Mouse (Mus musculus): ENCODE measurements at regions not wholly inside any gene's neighbourhood (a gene's known extent, or its start where the extent isn't known, plus 50 kb on each side); places are given as distances from the start of the nearest gene placed in this dataset.

DNA sequence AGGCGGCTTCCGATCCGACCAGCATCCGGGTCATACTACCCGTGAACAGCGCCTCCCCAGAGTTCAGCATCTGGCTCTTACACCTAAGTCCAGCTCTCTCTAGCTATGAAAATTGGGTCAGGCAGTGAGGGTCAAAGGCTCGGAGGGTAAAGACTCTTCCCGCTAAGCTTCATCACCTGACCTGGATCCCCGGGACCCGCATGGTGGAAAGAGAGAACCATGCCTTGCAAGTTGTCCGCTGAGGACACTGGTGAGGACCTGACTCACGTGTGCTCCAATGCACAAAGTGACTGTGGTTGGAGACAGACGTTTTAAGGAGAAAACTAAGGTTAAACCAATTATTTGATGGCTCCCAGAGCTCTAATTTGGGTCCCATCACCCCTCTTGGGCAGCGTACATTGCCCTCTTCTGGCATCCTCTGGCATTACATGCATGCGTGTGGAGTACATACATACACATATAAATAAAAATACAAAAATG lies 74.6 kb upstream of the Sall4 start:
- Histone ChIP-seq H3K4me3 (ENCODE audit: low read depth, low read length) (no peak overlapping the region), H3K4me1 (ENCODE audit: control insufficient read depth, insufficient read depth, low read length) (peaks cover 40% of the 10 kb centered on the region), H3K9me3 (ENCODE audit: control insufficient read depth, low read length) (no peaks in the 10 kb centered on the region), H3K4me2 (peak overlapping the region; percentile 32; the same call in 1 of the 2 replicates), H3K27me3 (ENCODE audit: control insufficient read depth, insufficient read depth, low read length) (no peaks in the 10 kb centered on the region), H3K36me3 (ENCODE audit: control insufficient read depth, insufficient read depth, low read length) (no peaks in the 10 kb centered on the region), H3K9ac (ENCODE audit: low read length) (no peak overlapping the region), H3K27ac (ENCODE audit: low read depth, low read length) (no peak overlapping the region)
- 5% methylated on average over 15 of the region's 15 CpGs for WGBS
- peak; percentile 96 for DNase-seq (ENCODE audit: low spot score, missing footprints)
- ATAC-seq (ENCODE audit: low FRiP score) = no peak

GRCm38 (mm10) chr2:168841713-168842045 lies 73.9 kb upstream of the Sall4 start:
- H3K4me3 ChIP-seq (ENCODE audit: low read depth, low read length) = no peak overlapping the region
- H3K36me3 ChIP-seq (ENCODE audit: control insufficient read depth, insufficient read depth, low read length) = no peaks in the 10 kb centered on the region
- no peaks in the 10 kb centered on the region for H3K9me3 ChIP-seq (ENCODE audit: control insufficient read depth, low read length)
- H3K4me2 ChIP-seq = peak overlapping the region; percentile 32
- WGBS = 1% methylated on average over 11 of the region's 11 CpGs
- ATAC-seq (ENCODE audit: low FRiP score) (no peak), DNase-seq (ENCODE audit: low spot score, missing footprints) (peak; percentile 91)
- peak overlapping the region; percentile 53; the same call in 1 of the 2 replicates for H3K9ac ChIP-seq (ENCODE audit: low read length)
- H3K27ac ChIP-seq (ENCODE audit: low read depth, low read length) = peak overlapping the region; percentile 89
- peaks cover 45% of the 10 kb centered on the region for H3K4me1 ChIP-seq (ENCODE audit: control insufficient read depth, insufficient read depth, low read length)
- no peaks in the 10 kb centered on the region for H3K27me3 ChIP-seq (ENCODE audit: control insufficient read depth, insufficient read depth, low read length)

GRCm38 (mm10) chr2:168840853-168841712 lies 73.3 kb upstream of the Sall4 start:
- H3K9ac ChIP-seq (ENCODE audit: low read length) = peak overlapping the region; percentile 53; the same call in 1 of the 2 replicates
- no peak overlapping the region for H3K4me3 ChIP-seq (ENCODE audit: low read depth, low read length)
- no peaks in the 10 kb centered on the region for H3K27me3 ChIP-seq (ENCODE audit: control insufficient read depth, insufficient read depth, low read length)
- peaks cover 45% of the 10 kb centered on the region for H3K4me1 ChIP-seq (ENCODE audit: control insufficient read depth, insufficient read depth, low read length)
- no peaks in the 10 kb centered on the region for H3K9me3 ChIP-seq (ENCODE audit: control insufficient read depth, low read length)
- DNase-seq (ENCODE audit: low spot score, missing footprints) (peak; percentile 92), ATAC-seq (ENCODE audit: low FRiP score) (no peak)
- WGBS = 2% methylated on average over 19 of the region's 19 CpGs
- peak overlapping the region; percentile 89 for H3K27ac ChIP-seq (ENCODE audit: low read depth, low read length)
- no peaks in the 10 kb centered on the region for H3K36me3 ChIP-seq (ENCODE audit: control insufficient read depth, insufficient read depth, low read length)
- H3K4me2 ChIP-seq = peak overlapping the region; percentile 32

DNA sequence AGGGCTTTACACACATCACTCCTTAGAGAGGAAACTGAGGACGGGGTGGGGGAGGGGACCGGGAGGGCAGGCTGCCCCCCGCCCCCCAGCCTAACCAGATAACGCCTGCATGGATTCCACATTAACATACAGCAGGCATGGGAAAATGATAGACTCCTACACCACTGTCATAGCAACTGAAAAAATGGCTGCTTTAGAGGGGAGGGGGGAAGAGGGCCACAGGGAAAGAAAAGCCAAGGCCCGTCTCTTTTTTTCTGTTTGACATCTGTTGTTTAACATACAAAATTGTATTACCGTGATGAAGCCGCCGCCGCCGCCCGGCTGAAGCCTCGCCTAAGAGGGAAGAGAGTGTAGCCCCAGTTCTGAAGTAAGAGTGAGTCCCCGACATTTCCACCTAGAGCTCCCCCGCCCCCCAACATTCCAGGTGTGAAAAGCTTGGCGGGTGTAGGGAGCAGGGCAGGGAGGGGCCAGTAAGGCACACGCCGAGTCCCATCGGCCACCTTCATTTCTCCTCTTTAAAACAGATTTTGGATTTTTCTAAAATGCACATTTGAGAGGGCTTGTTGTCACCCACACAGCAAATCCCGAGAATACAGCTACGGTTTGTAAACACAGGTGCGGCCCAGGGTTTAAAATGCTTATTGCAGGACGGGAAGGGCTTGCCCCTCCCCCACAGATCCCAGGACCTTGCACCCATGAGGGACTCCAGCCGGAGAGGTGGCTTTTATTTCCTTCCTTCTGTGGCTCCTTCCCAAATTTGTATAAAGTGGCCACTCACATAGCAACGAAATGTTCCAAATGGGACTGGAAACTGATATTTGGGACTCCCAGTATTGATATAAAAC lies 72.3 kb upstream of the Sall4 start:
- no peaks in the 10 kb centered on the region for H3K9me3 ChIP-seq (ENCODE audit: control insufficient read depth, low read length)
- H3K4me2 ChIP-seq = peak overlapping the region; percentile 46
- H3K27me3 ChIP-seq (ENCODE audit: control insufficient read depth, insufficient read depth, low read length) = no peaks in the 10 kb centered on the region
- H3K4me3 ChIP-seq (ENCODE audit: low read depth, low read length) = peak overlapping the region; percentile 21; the same call in 1 of the 2 replicates
- peak; percentile 96 for DNase-seq (ENCODE audit: low spot score, missing footprints)
- ATAC-seq (ENCODE audit: low FRiP score) = peak; percentile 88
- WGBS = 2% methylated on average over 24 of the region's 24 CpGs
- peak overlapping the region; percentile 89 for H3K27ac ChIP-seq (ENCODE audit: low read depth, low read length)
- no peaks in the 10 kb centered on the region for H3K36me3 ChIP-seq (ENCODE audit: control insufficient read depth, insufficient read depth, low read length)
- H3K9ac ChIP-seq (ENCODE audit: low read length) = peak overlapping the region; percentile 39
- H3K4me1 ChIP-seq (ENCODE audit: control insufficient read depth, insufficient read depth, low read length) = peaks cover 45% of the 10 kb centered on the region

- peak overlapping the region; percentile 39; the same call in 1 of the 2 replicates for H3K9ac ChIP-seq (ENCODE audit: low read length)
- ATAC-seq (ENCODE audit: low FRiP score) (peak; percentile 33; the same call in 1 of the 2 replicates), DNase-seq (ENCODE audit: low spot score, missing footprints) (peak; percentile 93)
- 2% methylated on average over 6 of the region's 6 CpGs for WGBS
- H3K27me3 ChIP-seq (ENCODE audit: control insufficient read depth, insufficient read depth, low read length) = no peaks in the 10 kb centered on the region
- no peaks in the 10 kb centered on the region for H3K36me3 ChIP-seq (ENCODE audit: control insufficient read depth, insufficient read depth, low read length)
- no peak overlapping the region for H3K4me3 ChIP-seq (ENCODE audit: low read depth, low read length)
- H3K4me1 ChIP-seq (ENCODE audit: control insufficient read depth, insufficient read depth, low read length) = peaks cover 45% of the 10 kb centered on the region
- H3K27ac ChIP-seq (ENCODE audit: low read depth, low read length) = peak overlapping the region; percentile 89
- H3K9me3 ChIP-seq (ENCODE audit: control insufficient read depth, low read length) = no peaks in the 10 kb centered on the region
- peak overlapping the region; percentile 46 for H3K4me2 ChIP-seq
Measured at GRCm38 (mm10) chr2:168839221-168839620, 71.5 kb upstream of the Sall4 start.

GRCm38 (mm10) chr2:168838681-168839080 lies 70.9 kb upstream of the Sall4 start:
- Histone ChIP-seq H3K36me3 (ENCODE audit: control insufficient read depth, insufficient read depth, low read length) (no peaks in the 10 kb centered on the region), H3K27me3 (ENCODE audit: control insufficient read depth, insufficient read depth, low read length) (no peaks in the 10 kb centered on the region), H3K9ac (ENCODE audit: low read length) (no peak overlapping the region), H3K4me1 (ENCODE audit: control insufficient read depth, insufficient read depth, low read length) (peaks cover 45% of the 10 kb centered on the region), H3K4me3 (ENCODE audit: low read depth, low read length) (no peak overlapping the region), H3K27ac (ENCODE audit: low read depth, low read length) (peak overlapping the region; percentile 89), H3K9me3 (ENCODE audit: control insufficient read depth, low read length) (no peaks in the 10 kb centered on the region), H3K4me2 (peak overlapping the region; percentile 46; the same call in 1 of the 2 replicates)
- DNase-seq (ENCODE audit: low spot score, missing footprints) (peak; percentile 96), ATAC-seq (ENCODE audit: low FRiP score) (peak; percentile 43)
- WGBS = under 1% methylated on average over 12 of the region's 12 CpGs

DNA sequence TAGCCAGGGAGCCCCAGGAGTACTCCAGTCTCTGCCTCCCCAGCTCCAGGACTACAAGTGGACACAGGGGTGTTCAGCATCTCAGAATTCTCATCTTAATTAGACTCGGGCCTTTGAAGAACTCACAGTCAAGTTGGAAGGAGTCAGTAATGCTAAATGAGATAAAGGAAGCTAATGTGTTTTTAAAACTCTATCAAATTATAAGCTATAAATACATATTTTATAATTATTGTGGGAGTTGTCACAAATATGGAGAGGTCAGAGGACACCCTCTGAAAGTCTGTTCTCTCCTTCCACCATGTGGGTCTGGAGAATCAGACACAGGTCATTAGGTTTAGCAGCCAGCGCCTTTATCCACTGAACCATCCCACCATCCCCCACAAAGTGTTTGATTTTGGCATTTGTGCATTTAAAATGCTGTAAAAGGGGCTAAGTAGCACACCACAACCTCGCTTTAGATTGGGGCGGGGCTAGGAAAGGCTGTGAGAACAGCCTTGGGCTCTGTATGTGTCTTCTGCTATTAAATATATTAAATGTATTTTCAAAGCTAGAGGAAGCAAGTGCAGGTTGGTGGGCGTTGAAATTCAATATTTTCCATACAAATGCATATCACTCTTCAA lies 70.3 kb upstream of the Sall4 start:
- H3K4me1 ChIP-seq (ENCODE audit: control insufficient read depth, insufficient read depth, low read length) = peaks cover 45% of the 10 kb centered on the region
- H3K9me3 ChIP-seq (ENCODE audit: control insufficient read depth, low read length) = no peaks in the 10 kb centered on the region
- no peak overlapping the region for H3K9ac ChIP-seq (ENCODE audit: low read length)
- DNase-seq (ENCODE audit: low spot score, missing footprints) = peak; percentile 90
- WGBS = 9% methylated on average over 5 of the region's 5 CpGs
- H3K4me2 ChIP-seq = peak overlapping the region; percentile 46; the same call in 1 of the 2 replicates
- H3K27me3 ChIP-seq (ENCODE audit: control insufficient read depth, insufficient read depth, low read length) = no peaks in the 10 kb centered on the region
- ATAC-seq (ENCODE audit: low FRiP score) = 0 out of 2 replicates have a peak, but pooled peaks have one; percentile 3
- peak overlapping the region; percentile 89 for H3K27ac ChIP-seq (ENCODE audit: low read depth, low read length)
- no peaks in the 10 kb centered on the region for H3K36me3 ChIP-seq (ENCODE audit: control insufficient read depth, insufficient read depth, low read length)
- no peak overlapping the region for H3K4me3 ChIP-seq (ENCODE audit: low read depth, low read length)

DNA sequence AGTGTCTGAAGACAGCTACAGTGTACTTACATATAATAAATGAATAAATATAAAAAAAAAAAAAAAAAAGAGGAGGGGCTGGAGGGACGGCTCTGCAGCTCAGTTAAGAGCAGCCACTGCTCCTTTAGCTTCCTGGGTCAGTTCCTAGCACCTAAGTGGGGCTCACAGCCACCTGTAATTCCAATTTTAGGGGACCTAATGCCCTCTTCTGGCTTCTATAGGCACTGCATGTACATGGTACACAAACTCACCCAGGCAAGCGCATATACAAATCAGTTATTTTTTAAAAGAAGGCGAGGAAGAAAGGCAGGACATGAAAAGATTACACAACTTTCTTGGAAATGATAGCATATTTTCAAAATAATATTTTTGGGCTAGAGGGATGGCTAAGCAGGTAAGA lies 67.0 kb upstream of the Sall4 start:
- WGBS = 96% methylated on average over 3 of the region's 3 CpGs
- H3K27me3 ChIP-seq (ENCODE audit: control insufficient read depth, insufficient read depth, low read length) = no peaks in the 10 kb centered on the region
- ATAC-seq (ENCODE audit: low FRiP score) (no peak), DNase-seq (ENCODE audit: low spot score, missing footprints) (no peak)
- H3K9ac ChIP-seq (ENCODE audit: low read length) = no peak overlapping the region
- no peak overlapping the region for H3K27ac ChIP-seq (ENCODE audit: low read depth, low read length)
- H3K4me3 ChIP-seq (ENCODE audit: low read depth, low read length) = no peak overlapping the region
- H3K9me3 ChIP-seq (ENCODE audit: control insufficient read depth, low read length) = no peaks in the 10 kb centered on the region
- peaks cover 24% of the 10 kb centered on the region for H3K4me1 ChIP-seq (ENCODE audit: control insufficient read depth, insufficient read depth, low read length)
- no peaks in the 10 kb centered on the region for H3K36me3 ChIP-seq (ENCODE audit: control insufficient read depth, insufficient read depth, low read length)
- H3K4me2 ChIP-seq = no peak overlapping the region
